Mouse (Mus musculus): ENCODE measurements at regions not wholly inside any gene's neighbourhood (a gene's known extent, or its start where the extent isn't known, plus 50 kb on each side); places are given as distances from the start of the nearest gene placed in this dataset.

DNA sequence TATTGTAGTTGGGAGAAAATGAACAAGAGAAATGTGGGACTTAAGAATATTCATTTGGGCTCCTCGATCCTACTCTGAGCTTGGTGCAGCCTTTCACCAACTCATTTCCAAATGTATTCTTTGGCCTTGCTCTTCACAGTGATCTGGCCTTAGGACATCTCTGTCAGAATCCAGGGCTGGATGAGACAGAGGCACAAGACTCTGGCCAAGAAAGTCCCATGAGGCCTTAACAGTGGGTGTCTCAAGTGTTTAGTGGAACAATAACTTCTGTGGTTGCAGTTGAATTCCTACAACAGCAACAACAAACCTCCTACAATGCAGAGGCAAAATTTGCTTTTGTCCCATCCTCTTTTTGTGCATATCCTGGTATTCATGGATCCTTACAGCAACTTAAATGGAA lies 589.2 kb upstream of the Gm26657 start:
- DNase-seq = no peak

GRCm38 (mm10) chr4:56143827-56144226 lies 596.0 kb upstream of the Gm26657 start:
- no peak for DNase-seq

DNA sequence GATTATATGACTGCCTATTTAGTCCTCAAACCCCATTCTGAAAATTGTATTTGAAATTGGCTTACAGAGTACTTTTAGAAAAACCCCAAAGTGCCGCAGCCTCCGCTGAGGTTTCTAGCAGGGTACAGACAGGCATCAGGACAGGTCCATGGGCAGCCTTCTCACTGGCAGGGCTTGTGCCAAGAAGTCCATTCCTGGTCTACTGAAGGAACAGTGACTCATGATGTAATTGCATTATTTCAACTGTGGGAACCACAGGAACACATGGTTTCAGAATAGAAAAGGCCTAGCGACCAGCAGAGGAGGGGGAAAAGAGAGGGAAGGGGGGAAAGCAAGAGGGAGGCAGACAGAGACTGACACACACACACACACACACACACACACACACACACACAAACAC lies 603.0 kb upstream of the Gm26657 start:
- no peak for DNase-seq

GRCm38 (mm10) chr4:56134350-56134749 lies 602.1 kb upstream of the Klf4 start:
- no peak for DNase-seq

DNA sequence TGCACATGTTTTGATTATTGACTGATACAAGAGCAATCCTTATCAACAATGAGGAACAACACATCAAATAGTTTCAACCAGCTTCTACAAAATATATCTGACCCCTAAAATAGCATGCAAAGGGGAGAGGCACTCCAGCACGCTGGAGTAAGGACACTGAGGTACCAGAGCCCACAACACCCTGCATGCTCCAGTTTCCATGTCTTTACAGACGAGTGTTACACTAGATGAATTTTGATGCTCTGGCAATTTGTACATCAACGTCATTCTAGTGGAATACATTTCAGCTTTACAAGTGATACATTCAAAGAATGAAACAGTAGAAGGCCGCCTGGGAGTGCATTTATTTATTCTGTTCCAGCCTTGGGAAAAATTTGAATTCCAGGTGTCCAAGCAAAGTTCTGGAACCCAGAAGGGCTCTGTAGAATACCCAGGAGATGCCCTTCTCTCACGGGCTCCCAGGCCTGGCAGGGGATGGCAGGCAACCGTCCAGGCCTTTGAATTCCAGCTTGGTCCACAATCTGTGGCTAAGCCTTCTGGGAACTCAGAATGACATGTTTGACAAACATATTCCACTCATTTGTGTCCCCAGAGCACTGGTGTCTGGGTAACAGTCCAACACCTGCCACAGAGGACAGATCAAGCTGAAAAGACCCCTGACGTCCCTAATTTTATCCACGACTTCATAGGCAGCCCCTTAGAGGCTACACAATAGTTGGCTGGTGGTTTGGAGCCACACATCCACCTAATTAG lies 595.6 kb upstream of the Klf4 start:
- no peak for DNase-seq

DNA sequence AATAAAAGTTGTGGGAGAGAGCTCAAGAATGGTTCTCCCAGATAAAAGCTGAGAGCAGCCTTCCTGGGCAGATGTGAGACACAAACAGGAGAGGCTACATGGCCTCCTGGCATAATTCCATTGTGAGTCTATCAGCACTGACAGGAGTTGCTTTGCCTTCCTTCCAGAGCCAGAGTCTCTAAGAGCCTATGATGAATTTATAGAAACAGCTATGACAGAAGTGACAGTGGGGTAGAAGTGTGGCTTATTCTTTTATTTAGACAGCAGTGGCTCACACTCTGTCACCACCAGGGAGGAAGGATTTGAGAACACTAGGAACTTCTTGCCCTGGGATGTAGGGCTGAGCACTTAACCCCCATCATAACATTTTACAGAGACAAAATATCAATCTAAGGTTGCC lies 592.2 kb upstream of the Klf4 start:
- DNase-seq = no peak

DNA sequence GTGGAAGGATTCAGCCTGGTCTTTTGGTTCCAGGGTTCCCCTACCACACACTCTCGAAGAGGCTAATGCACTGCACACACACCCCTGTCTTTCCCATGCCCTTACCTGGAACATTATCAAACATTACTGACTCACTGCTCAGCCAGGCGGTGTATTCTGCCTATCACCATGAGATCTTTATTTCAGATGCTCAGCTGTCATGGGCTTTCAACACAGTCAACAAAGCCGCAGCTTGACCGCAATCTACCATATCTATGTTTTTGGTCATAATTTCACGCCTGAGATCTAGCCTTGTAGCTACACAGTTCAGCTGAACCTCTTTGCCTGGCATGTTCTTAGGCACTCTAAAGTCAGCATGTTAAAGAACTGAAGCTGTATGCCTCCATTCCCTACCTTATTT lies 589.9 kb upstream of the Klf4 start:
- DNase-seq = no peak

GRCm38 (mm10) chr4:56121664-56122063 lies 589.4 kb upstream of the Klf4 start:
- DNase-seq = no peak

DNA sequence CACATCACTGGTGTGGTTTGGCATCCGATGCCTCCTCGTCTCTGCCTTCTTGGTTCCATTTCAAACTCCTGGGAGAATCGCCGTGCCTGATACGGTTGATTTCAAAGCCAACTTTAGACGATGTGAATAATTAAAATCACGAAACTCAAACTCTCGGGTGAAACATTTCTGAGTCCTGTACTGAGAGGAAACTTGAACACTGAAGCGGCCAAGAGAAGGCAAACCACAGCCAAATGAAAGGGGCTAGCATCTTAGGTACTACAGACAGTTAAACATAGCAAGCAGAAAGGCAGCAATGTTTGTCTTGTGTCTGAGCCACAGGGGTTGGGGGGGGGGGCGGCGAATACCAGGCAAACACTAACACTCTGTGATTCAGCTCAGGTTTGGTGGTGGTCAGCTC lies 588.1 kb upstream of the Klf4 start:
- DNase-seq = no peak

GRCm38 (mm10) chr4:56113701-56114196 lies 581.5 kb upstream of the Klf4 start:
- DNase-seq = peak; percentile 87

DNA sequence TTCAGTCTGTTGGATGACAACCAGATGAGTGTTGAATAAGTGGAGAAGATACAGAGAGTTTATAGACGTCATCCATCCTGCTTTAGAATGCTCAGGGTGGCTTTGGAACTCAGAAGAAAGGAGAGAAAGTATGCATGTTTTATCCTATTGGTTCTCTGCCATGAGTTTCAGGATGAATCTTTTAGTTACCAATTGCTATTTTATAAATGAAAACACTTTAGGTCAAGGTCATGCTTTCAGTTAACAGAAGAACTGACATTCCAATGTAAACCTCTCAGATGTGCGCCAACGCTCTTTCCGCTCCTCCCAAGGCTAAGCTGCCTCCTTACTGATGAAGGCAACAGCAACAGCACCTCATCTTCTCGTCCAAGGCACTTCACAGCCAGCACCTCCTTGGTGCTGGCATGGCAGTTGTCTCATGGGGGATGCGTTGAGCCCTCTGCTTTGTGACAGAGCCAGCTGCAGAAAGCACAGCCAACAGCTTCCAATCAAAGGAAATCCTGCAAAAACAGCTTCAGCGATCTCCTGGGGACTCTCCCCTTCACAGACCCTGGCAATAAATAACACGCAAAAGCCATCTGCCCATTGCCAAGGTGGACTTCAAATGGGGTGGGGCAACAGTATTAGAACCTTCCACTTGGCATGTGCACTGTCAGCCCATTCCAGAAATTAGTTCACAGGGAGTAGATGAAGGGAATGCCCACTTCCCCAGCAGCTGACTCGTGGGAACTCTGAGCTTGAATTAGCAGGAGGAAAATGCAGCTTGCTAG lies 580.9 kb upstream of the Klf4 start:
- DNase-seq = peak; percentile 14

DNA sequence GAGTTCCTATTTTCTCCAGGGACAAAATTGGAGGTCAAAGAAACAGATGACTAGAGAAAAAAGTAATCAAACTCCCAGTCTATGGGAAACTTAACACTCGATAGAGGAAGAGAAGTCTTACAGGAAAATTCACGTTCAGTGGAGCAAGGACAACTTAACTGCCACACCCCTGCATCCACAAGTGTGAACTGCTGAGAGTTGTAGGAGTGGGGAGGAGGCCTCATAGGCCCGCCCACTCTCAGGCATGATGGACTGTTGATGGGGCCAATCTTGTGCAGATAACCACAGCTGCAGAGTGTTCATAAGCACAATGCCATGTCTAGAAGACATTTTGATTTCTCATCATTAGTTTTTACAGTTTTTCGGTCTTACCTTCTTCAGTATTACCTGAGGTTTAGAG lies 574.7 kb upstream of the Klf4 start:
- no peak for DNase-seq

DNA sequence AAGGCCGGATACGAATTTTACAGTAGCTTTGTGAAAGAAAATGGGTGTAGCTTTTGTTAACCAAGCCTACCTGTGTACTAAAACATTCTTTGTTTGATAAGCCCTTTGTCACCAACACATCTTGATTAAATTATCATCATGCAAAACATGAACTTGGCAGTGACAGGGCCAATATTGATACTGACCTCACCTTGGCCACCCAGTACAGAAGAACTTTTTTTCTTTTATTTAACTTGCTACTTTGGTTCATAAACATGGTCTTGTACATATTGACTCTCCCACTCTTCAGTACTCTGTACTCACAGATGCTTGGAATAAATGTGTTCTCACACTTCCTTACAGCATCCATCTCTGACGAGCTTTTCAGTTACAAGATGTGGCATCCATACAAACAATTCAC lies 570.0 kb upstream of the Klf4 start:
- no peak for DNase-seq

DNA sequence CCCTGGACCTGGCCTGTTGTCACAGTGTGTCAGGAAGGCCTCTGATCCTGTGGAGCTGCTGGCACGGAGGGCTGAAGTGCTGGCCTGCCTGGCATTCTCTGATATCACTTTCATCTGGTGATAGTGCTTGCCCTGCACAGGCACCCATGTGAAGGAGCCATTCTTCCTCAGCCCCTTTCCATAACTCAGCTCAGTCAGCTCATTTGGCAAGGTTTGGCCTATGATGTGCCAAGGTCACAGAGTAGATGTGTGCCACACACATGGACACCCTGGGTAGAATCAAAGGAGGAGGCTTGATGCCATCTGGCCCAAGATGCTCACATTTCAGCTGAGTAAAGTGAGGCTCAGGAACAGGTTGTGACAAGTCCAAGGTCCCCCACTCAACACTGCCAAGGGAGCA lies 558.5 kb upstream of the Klf4 start:
- DNase-seq = peak; percentile 13

DNA sequence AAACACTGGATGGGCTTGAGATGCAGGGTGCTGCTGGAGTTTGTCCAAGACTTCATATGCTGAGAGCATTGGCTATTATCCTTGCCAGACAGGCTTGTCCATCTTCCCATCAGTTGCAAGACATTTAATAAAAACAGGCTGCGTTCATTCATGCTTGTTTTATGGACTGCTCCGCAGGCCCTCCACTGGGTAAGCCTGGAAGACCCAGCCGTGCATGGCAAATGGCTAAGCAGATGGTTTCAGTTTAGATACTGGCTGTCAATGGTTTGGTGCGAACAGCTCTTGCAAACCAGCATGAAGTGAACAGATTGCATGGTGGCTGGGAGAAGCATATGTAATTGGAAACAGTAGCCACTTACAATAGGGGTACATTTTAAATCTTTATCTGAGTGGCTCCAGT lies 556.4 kb upstream of the Klf4 start:
- DNase-seq = no peak

DNA sequence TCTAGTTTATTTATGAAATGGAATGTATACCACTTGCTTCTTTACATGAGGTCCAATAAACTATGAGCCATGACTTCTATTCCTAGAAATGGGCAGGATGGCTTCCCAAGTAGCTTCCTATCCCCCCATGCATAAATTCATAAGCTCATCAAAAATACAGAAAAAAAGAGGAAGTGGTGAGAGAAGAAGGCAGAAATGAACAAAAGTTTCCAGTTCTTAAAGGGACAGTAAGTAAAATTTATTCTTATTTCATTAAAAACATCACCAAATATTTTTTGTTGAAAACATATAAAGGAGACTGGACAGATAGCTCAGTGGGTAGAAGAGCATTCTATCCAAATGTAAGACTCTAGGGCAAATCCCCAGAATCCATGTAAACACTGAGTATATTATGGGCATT lies 554.0 kb upstream of the Klf4 start:
- DNase-seq = no peak

DNA sequence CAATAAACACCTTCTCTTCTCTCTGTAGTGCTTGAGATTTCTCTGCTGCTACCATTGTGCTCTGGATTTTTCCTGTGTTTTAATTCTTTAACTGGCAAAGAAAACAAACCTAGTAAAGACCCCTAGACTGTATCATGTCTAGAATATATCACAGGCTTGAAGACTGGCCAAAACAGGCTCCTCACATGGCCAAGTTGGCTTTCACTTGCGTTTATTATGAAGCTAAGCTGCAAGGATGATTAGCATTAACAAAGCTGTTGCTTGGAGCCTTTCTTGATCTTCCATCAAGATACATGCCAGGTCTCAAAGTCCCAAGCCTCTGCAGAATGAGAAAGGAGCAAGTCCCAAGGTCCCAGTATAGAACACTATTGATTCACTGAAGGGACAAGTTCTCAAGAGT lies 551.9 kb upstream of the Klf4 start:
- DNase-seq = no peak

DNA sequence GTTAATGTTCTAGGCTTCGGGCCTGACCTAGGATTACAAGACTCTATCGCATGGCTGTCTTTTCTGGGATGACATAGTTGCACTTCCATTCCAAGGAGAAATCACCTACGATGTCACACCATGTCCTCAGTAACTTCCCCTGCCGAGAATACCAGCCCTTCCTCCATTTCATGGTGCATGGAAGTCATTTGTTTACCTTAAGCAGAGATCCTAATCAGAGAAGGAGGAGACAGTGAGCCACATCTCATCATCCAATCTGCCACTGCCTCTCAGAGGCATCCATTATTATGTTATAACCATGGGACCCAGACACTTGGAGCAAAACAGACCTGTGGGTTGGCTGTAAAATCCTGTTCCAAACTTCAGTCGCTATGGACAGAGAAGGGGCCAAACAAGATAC lies 550.1 kb upstream of the Klf4 start:
- DNase-seq = no peak

- no peak for DNase-seq
Observed at GRCm38 (mm10) chr4:56080960-56081359, 548.7 kb upstream of the Klf4 start.

DNA sequence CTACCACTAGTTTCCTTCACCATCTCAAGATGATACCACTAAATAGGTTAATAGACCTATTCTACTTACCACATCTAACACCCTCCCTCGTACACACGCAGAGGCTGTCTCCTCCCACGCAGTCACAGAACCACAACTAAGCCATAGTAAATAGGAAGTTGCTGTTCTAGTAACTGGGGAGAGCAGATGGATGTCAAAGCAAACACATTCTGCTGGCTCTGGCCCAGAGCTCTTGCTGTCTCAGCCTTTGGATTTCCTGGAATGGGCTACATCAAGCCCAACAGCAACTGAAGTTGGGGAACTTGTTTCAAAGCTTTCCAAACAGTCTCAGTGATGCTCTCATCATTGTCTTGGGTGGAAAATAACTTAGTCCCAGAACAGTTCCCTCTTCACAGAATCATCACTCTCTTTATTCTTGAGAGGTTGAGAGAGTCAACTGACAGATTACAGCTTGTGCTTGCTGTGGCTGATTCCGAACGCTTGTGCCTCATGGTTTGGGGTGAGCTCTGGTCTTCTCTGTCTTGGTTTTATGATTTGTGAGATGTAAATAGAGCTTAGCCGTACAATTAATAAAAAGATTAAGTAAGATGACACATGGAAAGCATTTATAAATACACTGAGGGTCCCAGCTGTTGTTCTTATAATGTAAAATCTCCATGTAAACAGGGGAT lies 538.5 kb upstream of the Klf4 start:
- no peak for DNase-seq

DNA sequence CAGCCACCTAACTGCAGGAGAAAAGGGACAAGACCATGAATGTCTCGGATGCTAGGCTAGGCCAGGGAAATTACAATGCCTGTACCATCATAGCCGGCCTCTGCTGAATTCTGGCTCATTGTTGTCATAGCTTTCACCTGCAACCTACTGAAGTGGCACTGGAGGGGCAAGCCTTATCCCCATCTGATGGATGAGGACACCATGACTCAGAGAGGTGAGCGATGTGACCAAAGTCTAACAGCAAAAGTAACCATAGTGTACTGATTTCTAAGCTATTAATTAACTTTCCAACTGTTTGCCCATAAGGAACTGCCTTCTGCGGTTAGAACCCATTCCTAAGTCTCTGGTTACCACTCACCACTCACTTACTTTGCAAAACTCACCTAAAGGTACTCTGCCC lies 536.6 kb upstream of the Klf4 start:
- DNase-seq = no peak

DNA sequence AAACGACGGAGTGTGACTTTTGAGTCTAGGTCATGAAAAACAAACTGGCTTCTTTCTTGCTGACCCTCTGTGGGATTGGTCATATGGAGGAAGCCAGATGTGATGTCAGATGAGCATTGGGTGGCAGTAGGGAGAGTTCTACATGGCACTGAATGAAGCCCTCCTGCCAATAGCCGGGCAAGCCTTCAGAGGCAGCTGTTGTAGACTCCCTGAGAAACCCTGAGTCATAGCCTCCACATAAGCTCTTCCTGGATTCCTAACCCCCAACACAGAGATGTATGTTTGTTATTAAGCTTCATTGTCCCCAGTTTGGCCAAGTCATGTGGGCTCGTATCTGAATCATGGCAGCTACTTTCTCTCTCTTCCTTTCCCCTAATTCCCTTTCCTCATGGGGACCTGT lies 532.4 kb upstream of the Klf4 start:
- no peak for DNase-seq

- DNase-seq = no peak
Observed at GRCm38 (mm10) chr4:56051792-56052380, 519.6 kb upstream of the Klf4 start.
